Mouse (Mus musculus) forebrain, embryonic 16.5 days (tissue): ENCODE measurements at regions not wholly inside any gene's neighbourhood (a gene's known extent, or its start where the extent isn't known, plus 50 kb on each side); places are given as distances from the start of the nearest gene placed in this dataset.
"Not testable (repeated sequence)": the region's sequence is repeated elsewhere in the genome, so short reads cannot be mapped to it uniquely, and the experiment has no call there.

Experiments used
- ATAC-seq: fragments of 200-750 bp; cut with Nextera tagmentation; 2 replicates; pipeline ENCODE4 v1.8.0; 2017; ENCODE audit warnings: mild to moderate bottlenecking, moderate library complexity
- H3K27ac ChIP-seq: fragments of 300-500 bp; sonication (generic); 2 replicates; pipeline ENCODE4 v1.5.1; 2014; ENCODE audit warnings: low read length, control low read depth
- H3K27me3 ChIP-seq: fragments of 300-500 bp; sonication (generic); replicated peaks from 2 replicates; pipeline ENCODE4 v1.6.1; 2014; ENCODE audit warnings: low read length; ENCODE audit not compliant: control insufficient read depth, insufficient read depth
- H3K36me3 ChIP-seq: fragments of 300-500 bp; sonication (generic); 2 replicates; pipeline ENCODE4 v1.6.1; 2014; ENCODE audit not compliant: control insufficient read depth, insufficient read depth
- H3K4me1 ChIP-seq: fragments of 300-500 bp; sonication (generic); replicated peaks from 2 replicates; pipeline ENCODE4 v1.6.1; 2014; ENCODE audit warnings: low read length; ENCODE audit not compliant: control insufficient read depth, insufficient read depth
- H3K4me2 ChIP-seq: fragments of 300-500 bp; sonication (generic); 2 replicates; pipeline ENCODE4 v1.6.1; 2014; ENCODE audit warnings: mild to moderate bottlenecking, low read length, control low read depth
- H3K4me3 ChIP-seq: fragments of 300-500 bp; sonication (generic); replicated peaks from 2 replicates; pipeline ENCODE4 v1.5.1; 2014; ENCODE audit warnings: mild to moderate bottlenecking, low read length, control low read depth
- H3K9ac ChIP-seq: fragments of 300-500 bp; sonication (generic); replicated peaks from 2 replicates; pipeline ENCODE4 v1.6.1; 2014; ENCODE audit warnings: low read depth, low read length, control low read depth
- H3K9me3 ChIP-seq: fragments of 300-500 bp; sonication (generic); 2 replicates; pipeline ENCODE4 v1.6.1; 2016; ENCODE audit warnings: low read length; ENCODE audit not compliant: control insufficient read depth
- WGBS: fragments of 180-500 bp; shearing (Covaris S2); extraction: QIAGEN DNeasy Blood & Tissue Kit; methylation state at CpG from one replicate; pipeline ENCODE4 v1.1.7; 2014; 5-methylcytosine and 5-hydroxymethylcytosine counted together

- Histone ChIP-seq H3K9me3 (no peaks in the 10 kb centered on the region), H3K4me2 (no peak overlapping the region), H3K36me3 (no peaks in the 10 kb centered on the region), H3K27me3 (no peaks in the 10 kb centered on the region), H3K4me3 (no peak overlapping the region), H3K27ac (no peak overlapping the region), H3K9ac (no peak overlapping the region), H3K4me1 (no peaks in the 10 kb centered on the region; the same call in 1 of the 2 replicates)
- WGBS, result 70% methylated on average over 2 of the region's 2 CpGs
- peak; percentile 81 for ATAC-seq
These were observed 90.1 kb upstream of the Hdac2 start for GRCm38 (mm10) chr10:36884198-36884597.

- no peak for ATAC-seq
- WGBS, result 80% methylated on average over 6 of the region's 6 CpGs
- no peaks in the 10 kb centered on the region for H3K4me1 ChIP-seq
These were observed 76.3 kb upstream of the Hdac2 start for GRCm38 (mm10) chr10:36897900-36898600.

GRCm38 (mm10) chr10:36908861-36909260 lies 65.5 kb upstream of the Hdac2 start:
- Histone ChIP-seq H3K4me1 (no peaks in the 10 kb centered on the region), H3K9me3 (no peaks in the 10 kb centered on the region), H3K9ac (no peak overlapping the region), H3K27me3 (no peaks in the 10 kb centered on the region), H3K4me3 (no peak overlapping the region), H3K36me3 (no peaks in the 10 kb centered on the region), H3K27ac (no peak overlapping the region), H3K4me2 (no peak overlapping the region)
- 80% methylated on average over 4 of the region's 4 CpGs for WGBS
- no peak for ATAC-seq

More at GRCm38 (mm10) chr10:36897900-36898600, 76.3 kb upstream of the Hdac2 start:
- H3K27ac ChIP-seq, result no peak overlapping the region
- H3K27me3 ChIP-seq, result no peaks in the 10 kb centered on the region
- no peaks in the 10 kb centered on the region for H3K9me3 ChIP-seq
- no peaks in the 10 kb centered on the region for H3K36me3 ChIP-seq
- no peak overlapping the region for H3K9ac ChIP-seq
- H3K4me2 ChIP-seq, result no peak overlapping the region
- no peak overlapping the region for H3K4me3 ChIP-seq

- H3K9ac ChIP-seq, H3K36me3 ChIP-seq, H3K27me3 ChIP-seq, H3K4me2 ChIP-seq, H3K27ac ChIP-seq, H3K4me1 ChIP-seq, H3K9me3 ChIP-seq, ATAC-seq, H3K4me3 ChIP-seq: not testable (repeated sequence)
- WGBS, result 64% methylated on average over 2 of the region's 2 CpGs
These were observed 56.3 kb upstream of the Hdac2 start for GRCm38 (mm10) chr10:36918037-36918436.

- no peaks in the 10 kb centered on the region for H3K9me3 ChIP-seq
- no peaks in the 10 kb centered on the region for H3K36me3 ChIP-seq
- no peak overlapping the region for H3K27ac ChIP-seq
- no peak for ATAC-seq
- no peaks in the 10 kb centered on the region for H3K4me1 ChIP-seq
- H3K4me3 ChIP-seq, result no peak overlapping the region
- H3K9ac ChIP-seq, result no peak overlapping the region
- WGBS, result 69% methylated on average over 3 of the region's 3 CpGs
- H3K4me2 ChIP-seq, result no peak overlapping the region
- H3K27me3 ChIP-seq, result no peaks in the 10 kb centered on the region
These were observed 50.6 kb upstream of the Hdac2 start for GRCm38 (mm10) chr10:36923756-36924155.

GRCm38 (mm10) chr10:36924161-36924560 lies 50.2 kb upstream of the Hdac2 start:
- Histone ChIP-seq H3K9ac (no peak overlapping the region), H3K4me1 (no peaks in the 10 kb centered on the region), H3K4me2 (no peak overlapping the region), H3K36me3 (no peaks in the 10 kb centered on the region), H3K27me3 (no peaks in the 10 kb centered on the region), H3K9me3 (no peaks in the 10 kb centered on the region), H3K4me3 (no peak overlapping the region), H3K27ac (no peak overlapping the region)
- 90% methylated on average over 2 of the region's 2 CpGs for WGBS
- no peak for ATAC-seq
